Mouse (Mus musculus) stomach, embryonic 15.5 days (tissue): Measurements from ENCODE around the gene Gnb5. TPM values are rescaled to one million over a fixed set of nuclear protein-coding genes. Genes with fewer than 3 reads are reported as not detected.

Experiments used
- ATAC-seq: fragments of 200-750 bp; cut with Nextera tagmentation; 2 replicates; pipeline ENCODE4 v1.8.0; 2017; ENCODE audit warnings: low read depth, moderate number of reproducible peaks, moderate TSS enrichment; ENCODE audit not compliant: insufficient read depth, low FRiP score
- H3K27ac ChIP-seq: fragments of 300-500 bp; sonication (generic); 2 replicates; pipeline ENCODE4 v1.5.1; 2015; ENCODE audit warnings: mild to moderate bottlenecking, inconsistent platforms
- H3K27me3 ChIP-seq: fragments of 300-500 bp; sonication (generic); replicated peaks from 2 replicates; pipeline ENCODE4 v1.6.1; 2015; ENCODE audit warnings: inconsistent platforms
- H3K36me3 ChIP-seq: fragments of 300-500 bp; sonication (generic); 2 replicates; pipeline ENCODE4 v1.6.1; 2015; ENCODE audit warnings: inconsistent platforms
- H3K4me1 ChIP-seq: fragments of 300-500 bp; sonication (generic); 2 replicates; pipeline ENCODE4 v1.6.1; 2015; ENCODE audit warnings: inconsistent platforms
- H3K4me2 ChIP-seq: fragments of 300-500 bp; sonication (generic); 2 replicates; pipeline ENCODE4 v1.6.1; 2015; ENCODE audit warnings: mild to moderate bottlenecking, inconsistent platforms
- H3K4me3 ChIP-seq: fragments of 300-500 bp; sonication (generic); replicated peaks from 2 replicates; pipeline ENCODE4 v1.5.1; 2015; ENCODE audit warnings: inconsistent platforms
- H3K9ac ChIP-seq: fragments of 300-500 bp; sonication (generic); 2 replicates; pipeline ENCODE4 v1.6.1; 2015; ENCODE audit warnings: inconsistent platforms
- H3K9me3 ChIP-seq: fragments of 300-500 bp; sonication (generic); 2 replicates; pipeline ENCODE4 v1.6.1; 2016; ENCODE audit warnings: inconsistent platforms
- WGBS: fragments of 180-500 bp; shearing (Covaris S2); methylation state at CpG from one replicate; pipeline ENCODE4 v1.1.7; 2015; 5-methylcytosine and 5-hydroxymethylcytosine counted together
- polyA plus RNA-seq: library from polyadenylated mRNA; unstranded; fragments of >200 nt; fragmentation: Nextera tagmentation; extraction: Ambion mirVana; gene quantifications from 2 replicates; pipeline ENCODE4 v1.2.1, GENCODE M21; 2015

Gene Gnb5
- polyA plus RNA-seq, 1 experiment from 2014 or later: 18.9 TPM

GRCm38 (mm10) chr9:75330821-75331220 is 24.7 kb downstream of the Gnb5 start:
- H3K4me3 ChIP-seq: no peak overlapping the region
- peaks cover 18% of the 10 kb centered on the region for H3K36me3 ChIP-seq
- ATAC-seq: no peak
- 94% methylated on average over 8 of the region's 8 CpGs for whole genome bisulfite sequencing
- no peaks in the 10 kb centered on the region for H3K9me3 ChIP-seq
- no peak overlapping the region for H3K27ac ChIP-seq
- H3K9ac ChIP-seq: no peak overlapping the region
- H3K27me3 ChIP-seq: no peaks in the 10 kb centered on the region
- no peaks in the 10 kb centered on the region for H3K4me1 ChIP-seq
- no peak overlapping the region for H3K4me2 ChIP-seq

GRCm38 (mm10) chr9:75334440-75334839 is 28.4 kb downstream of the Gnb5 start:
- H3K27me3 ChIP-seq: no peaks in the 10 kb centered on the region
- H3K4me3 ChIP-seq: no peak overlapping the region
- no peak overlapping the region for H3K4me2 ChIP-seq
- H3K36me3 ChIP-seq: peaks cover 28% of the 10 kb centered on the region
- WGBS: 67% methylated on average over 4 of the region's 4 CpGs
- no peak for ATAC-seq
- H3K9ac ChIP-seq: no peak overlapping the region
- H3K4me1 ChIP-seq: no peaks in the 10 kb centered on the region
- no peak overlapping the region for H3K27ac ChIP-seq
- H3K9me3 ChIP-seq: no peaks in the 10 kb centered on the region

- WGBS: 91% methylated on average over 6 of the region's 6 CpGs
Measured at GRCm38 (mm10) chr9:75338016-75338415, 31.9 kb downstream of the Gnb5 start.

GRCm38 (mm10) chr9:75342433-75342832 is 36.3 kb downstream of the Gnb5 start:
- H3K27ac ChIP-seq: no peak overlapping the region
- no peak overlapping the region for H3K9ac ChIP-seq
- H3K4me3 ChIP-seq: no peak overlapping the region
- H3K4me2 ChIP-seq: no peak overlapping the region
- H3K36me3 ChIP-seq: peaks cover 13% of the 10 kb centered on the region
- no peaks in the 10 kb centered on the region for H3K9me3 ChIP-seq
- no peaks in the 10 kb centered on the region for H3K27me3 ChIP-seq
- WGBS: 82% methylated on average over 4 of the region's 4 CpGs
- ATAC-seq: no peak
- H3K4me1 ChIP-seq: no peaks in the 10 kb centered on the region

More at GRCm38 (mm10) chr9:75338016-75338415, 31.9 kb downstream of the Gnb5 start:
- no peak for ATAC-seq
- Histone ChIP-seq H3K27ac (no peak overlapping the region), H3K36me3 (peaks cover 16% of the 10 kb centered on the region), H3K4me3 (no peak overlapping the region), H3K4me2 (no peak overlapping the region), H3K27me3 (no peaks in the 10 kb centered on the region), H3K9ac (no peak overlapping the region), H3K4me1 (no peaks in the 10 kb centered on the region), H3K9me3 (no peaks in the 10 kb centered on the region)

GRCm38 (mm10) chr9:75347458-75347857 is 41.4 kb downstream of the Gnb5 start, which contains the start of gene Bcl2l10:
TSS of gene Bcl2l10 (plus strand) at chr9:75347758.
- peaks cover 4% of the 10 kb centered on the region for H3K36me3 ChIP-seq
- H3K4me3 ChIP-seq: no peak within 1 kb of the TSS
- no peaks in the 10 kb centered on the region for H3K27me3 ChIP-seq
- no peaks in the 10 kb centered on the region for H3K4me1 ChIP-seq
- 89% methylated on average over 5 of the region's 5 CpGs for WGBS
- H3K27ac ChIP-seq: no peak within 1 kb of the TSS
- no peak within 1 kb of the TSS for H3K4me2 ChIP-seq
- no peaks in the 10 kb centered on the region for H3K9me3 ChIP-seq
- no peak within 1 kb of the TSS for H3K9ac ChIP-seq
- no peak for ATAC-seq

GRCm38 (mm10) chr9:75348066-75348465 is 42.0 kb downstream of the Gnb5 start:
- H3K4me3 ChIP-seq: no peak overlapping the region
- H3K4me2 ChIP-seq: no peak overlapping the region
- no peaks in the 10 kb centered on the region for H3K4me1 ChIP-seq
- H3K9ac ChIP-seq: no peak overlapping the region
- WGBS: 91% methylated on average over 17 of the region's 17 CpGs
- no peaks in the 10 kb centered on the region for H3K9me3 ChIP-seq
- no peak for ATAC-seq
- no peak overlapping the region for H3K27ac ChIP-seq
- peaks cover 4% of the 10 kb centered on the region; the same call in 1 of the 2 replicates for H3K36me3 ChIP-seq
- H3K27me3 ChIP-seq: no peaks in the 10 kb centered on the region

GRCm38 (mm10) chr9:75348641-75349040 is 42.6 kb downstream of the Gnb5 start:
- WGBS: 86% methylated on average over 3 of the region's 3 CpGs

GRCm38 (mm10) chr9:75353094-75353493 is 47.0 kb downstream of the Gnb5 start:
- Histone ChIP-seq H3K36me3 (no peaks in the 10 kb centered on the region), H3K9me3 (no peaks in the 10 kb centered on the region), H3K9ac (no peak overlapping the region), H3K27ac (peak overlapping the region; percentile 59; the same call in 1 of the 2 replicates), H3K4me2 (no peak overlapping the region), H3K4me1 (no peaks in the 10 kb centered on the region), H3K4me3 (no peak overlapping the region), H3K27me3 (no peaks in the 10 kb centered on the region)
- WGBS: 68% methylated on average over 8 of the region's 8 CpGs
- ATAC-seq: peak; percentile 50

More at GRCm38 (mm10) chr9:75348641-75349040, 42.6 kb downstream of the Gnb5 start:
- no peak overlapping the region for H3K4me2 ChIP-seq
- peaks cover 4% of the 10 kb centered on the region; the same call in 1 of the 2 replicates for H3K36me3 ChIP-seq
- no peaks in the 10 kb centered on the region for H3K9me3 ChIP-seq
- H3K4me1 ChIP-seq: no peaks in the 10 kb centered on the region
- no peak overlapping the region for H3K27ac ChIP-seq
- no peaks in the 10 kb centered on the region for H3K27me3 ChIP-seq
- no peak overlapping the region for H3K9ac ChIP-seq
- no peak overlapping the region for H3K4me3 ChIP-seq
- no peak for ATAC-seq

GRCm38 (mm10) chr9:75355783-75356182 is 49.7 kb downstream of the Gnb5 start:
- Histone ChIP-seq H3K4me1 (no peaks in the 10 kb centered on the region), H3K9ac (no peak overlapping the region), H3K27ac (no peak overlapping the region), H3K36me3 (no peaks in the 10 kb centered on the region), H3K4me3 (no peak overlapping the region), H3K9me3 (no peaks in the 10 kb centered on the region), H3K4me2 (no peak overlapping the region), H3K27me3 (no peaks in the 10 kb centered on the region)
- 80% methylated on average over 4 of the region's 4 CpGs for WGBS
- ATAC-seq: no peak

GRCm38 (mm10) chr9:75357087-75357654 is 51.1 kb downstream of the Gnb5 start:
- no peak overlapping the region for H3K9ac ChIP-seq
- no peak overlapping the region for H3K4me3 ChIP-seq
- WGBS: 74% methylated on average over 9 of the region's 9 CpGs
- no peaks in the 10 kb centered on the region for H3K4me1 ChIP-seq
- H3K4me2 ChIP-seq: no peak overlapping the region
- ATAC-seq: no peak
- H3K9me3 ChIP-seq: no peaks in the 10 kb centered on the region
- no peak overlapping the region for H3K27ac ChIP-seq
- H3K27me3 ChIP-seq: no peaks in the 10 kb centered on the region
- no peaks in the 10 kb centered on the region for H3K36me3 ChIP-seq

- WGBS: 25% methylated on average over 5 of the region's 5 CpGs
- no peak overlapping the region for H3K27ac ChIP-seq
- H3K4me1 ChIP-seq: no peaks in the 10 kb centered on the region
- no peak overlapping the region for H3K9ac ChIP-seq
- no peak for ATAC-seq
- no peak overlapping the region for H3K4me3 ChIP-seq
- H3K9me3 ChIP-seq: no peaks in the 10 kb centered on the region
- no peaks in the 10 kb centered on the region for H3K27me3 ChIP-seq
- no peak overlapping the region for H3K4me2 ChIP-seq
- H3K36me3 ChIP-seq: no peaks in the 10 kb centered on the region
Measured at GRCm38 (mm10) chr9:75361699-75362098, 55.6 kb downstream of the Gnb5 start.

GRCm38 (mm10) chr9:75362201-75362600 is 56.1 kb downstream of the Gnb5 start:
- no peak overlapping the region for H3K4me2 ChIP-seq
- H3K4me3 ChIP-seq: no peak overlapping the region
- no peaks in the 10 kb centered on the region for H3K4me1 ChIP-seq
- H3K27me3 ChIP-seq: no peaks in the 10 kb centered on the region
- 82% methylated on average over 4 of the region's 4 CpGs for WGBS
- H3K27ac ChIP-seq: no peak overlapping the region
- H3K36me3 ChIP-seq: no peaks in the 10 kb centered on the region
- H3K9ac ChIP-seq: no peak overlapping the region
- no peak for ATAC-seq
- no peaks in the 10 kb centered on the region for H3K9me3 ChIP-seq

GRCm38 (mm10) chr9:75363001-75363400 is 56.9 kb downstream of the Gnb5 start:
- no peak for ATAC-seq
- Histone ChIP-seq H3K4me3 (no peak overlapping the region), H3K4me1 (no peaks in the 10 kb centered on the region), H3K4me2 (no peak overlapping the region), H3K9me3 (no peaks in the 10 kb centered on the region), H3K9ac (no peak overlapping the region), H3K27ac (no peak overlapping the region), H3K27me3 (no peaks in the 10 kb centered on the region), H3K36me3 (no peaks in the 10 kb centered on the region)
- WGBS: 64% methylated on average over 5 of the region's 5 CpGs
